Mouse (Mus musculus) embryo, embryonic 10 days (tissue): ENCODE measurements around the gene Fanca.
A peak's percentile ranks its signal among the peaks of the same experiment; 100 is the strongest.

ENCODE experiments used
- DNase-seq: peaks from one replicate; pipeline ENCODE4 v3.0.0-alpha.2; 2015; ENCODE audit warnings: low spot score

The Fanca gene

DNA sequence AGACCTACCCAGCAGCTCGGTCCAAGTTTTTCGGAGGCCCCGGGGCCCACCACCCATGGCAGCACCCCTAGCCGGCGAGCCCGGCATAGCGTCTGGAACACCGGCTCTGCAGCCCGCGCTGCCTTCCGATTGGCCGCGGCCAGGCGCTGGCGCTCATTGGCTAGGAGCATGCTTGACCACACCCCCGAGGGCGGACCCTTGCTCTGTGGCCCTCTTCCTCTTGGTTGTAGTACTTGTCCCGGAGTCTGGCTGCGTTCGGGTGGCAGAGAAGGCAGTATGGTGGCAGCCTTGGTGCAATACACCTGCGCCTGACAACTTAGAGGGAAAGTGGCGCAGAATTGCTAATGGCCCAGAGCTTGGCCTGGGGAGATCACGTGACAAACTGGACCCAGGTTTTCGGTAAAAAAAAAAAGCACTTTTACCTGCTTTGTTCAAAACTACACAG, at the start of gene Fanca:
TSS of gene Fanca (minus strand) at position 110 of the 445 bp plus-strand sequence.
- DNase-seq: peak; percentile 97

DNA sequence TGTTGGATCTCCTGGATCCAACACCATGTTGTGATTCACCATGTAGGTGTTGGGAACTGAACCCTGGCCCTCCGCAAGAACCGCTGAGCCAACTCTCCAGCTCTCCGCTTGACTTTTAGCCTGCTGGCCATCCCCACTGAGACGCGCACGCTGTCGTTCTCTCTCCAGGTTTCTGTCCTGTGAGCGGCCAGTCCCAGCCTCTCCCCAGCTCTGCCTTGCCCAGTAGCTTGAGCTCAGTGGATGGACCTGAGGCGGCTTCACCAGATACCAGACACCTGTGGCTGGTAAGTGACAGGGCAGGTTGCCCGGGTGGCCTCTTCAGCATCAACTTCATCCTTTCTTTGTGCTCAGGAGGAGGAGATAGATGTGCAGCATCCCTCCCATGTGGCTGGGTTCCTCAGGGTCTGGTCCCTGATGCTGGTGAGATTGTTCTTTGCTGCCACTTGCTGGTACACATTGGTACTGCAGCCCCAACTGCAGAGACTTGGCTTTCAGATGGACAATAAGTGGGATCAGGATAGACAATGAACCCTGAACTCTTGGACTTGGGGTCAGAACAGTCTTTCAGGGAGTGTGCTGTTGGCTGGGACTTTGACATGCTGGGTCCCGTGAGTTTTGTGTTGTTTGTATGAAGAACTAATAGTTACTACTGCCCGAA, 42.8 kb upstream of the Fanca start:
- peak; percentile 91 for DNase-seq

DNA sequence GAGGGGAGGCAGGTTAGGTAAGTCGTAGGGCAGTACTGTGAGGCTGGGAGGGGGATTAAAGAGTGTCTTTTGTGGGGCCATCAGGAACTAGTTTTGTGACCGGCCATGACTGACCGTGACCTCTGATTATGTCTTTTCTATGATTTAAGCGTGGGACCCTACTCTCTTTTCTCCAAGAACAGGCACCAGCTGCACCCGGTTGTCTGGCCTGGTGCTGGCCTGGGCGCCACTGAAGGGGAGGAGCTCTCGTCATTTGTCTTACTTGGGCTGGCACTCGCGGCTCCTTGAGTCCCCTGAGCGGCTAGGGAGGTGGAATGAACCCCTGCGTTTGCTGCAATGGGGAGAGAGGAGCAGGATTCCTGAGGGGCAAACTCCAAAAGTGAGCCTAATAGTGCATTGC, 34.8 kb upstream of the Fanca start:
- DNase-seq: no peak

DNA sequence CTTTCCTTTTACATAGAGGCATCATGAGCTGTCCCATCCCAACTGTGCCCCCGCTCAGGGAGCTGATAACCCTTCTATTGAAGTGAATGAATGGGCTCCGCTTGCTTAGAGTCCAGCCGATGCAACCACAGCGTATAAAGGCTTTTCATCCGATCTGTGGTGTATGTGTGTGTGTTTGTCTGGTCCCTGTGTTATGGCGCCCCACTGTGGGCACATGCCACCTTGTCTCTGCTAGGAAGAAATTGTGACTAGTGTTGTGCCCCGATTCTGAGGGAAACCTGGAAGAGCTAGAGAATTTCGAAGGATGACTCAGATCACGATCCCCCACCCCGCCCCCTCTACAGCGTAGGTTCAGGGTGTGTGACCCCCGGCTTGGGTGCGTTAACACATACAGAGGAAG, 34.4 kb upstream of the Fanca start:
- peak; percentile 69 for DNase-seq

DNA sequence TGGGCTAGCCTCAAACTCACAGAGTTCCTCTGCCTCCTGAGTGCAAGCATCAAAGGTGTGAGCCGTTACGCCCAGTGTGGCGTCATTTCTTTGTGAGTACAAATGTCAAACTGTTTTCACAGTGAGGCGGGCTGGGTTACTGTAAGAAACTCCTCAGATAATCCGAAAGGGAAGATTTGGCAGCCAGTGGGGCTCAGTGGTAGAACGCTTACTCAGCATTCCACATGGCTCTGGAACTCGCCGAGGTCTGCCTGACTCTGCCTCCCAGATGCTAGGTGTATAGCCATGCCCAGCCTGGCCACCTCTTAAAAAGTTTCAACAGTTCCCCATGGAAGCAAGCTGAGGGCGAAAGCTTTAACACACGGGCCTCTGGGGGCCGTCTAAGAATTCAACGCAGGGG, 33.7 kb upstream of the Fanca start:
- DNase-seq: no peak

DNA sequence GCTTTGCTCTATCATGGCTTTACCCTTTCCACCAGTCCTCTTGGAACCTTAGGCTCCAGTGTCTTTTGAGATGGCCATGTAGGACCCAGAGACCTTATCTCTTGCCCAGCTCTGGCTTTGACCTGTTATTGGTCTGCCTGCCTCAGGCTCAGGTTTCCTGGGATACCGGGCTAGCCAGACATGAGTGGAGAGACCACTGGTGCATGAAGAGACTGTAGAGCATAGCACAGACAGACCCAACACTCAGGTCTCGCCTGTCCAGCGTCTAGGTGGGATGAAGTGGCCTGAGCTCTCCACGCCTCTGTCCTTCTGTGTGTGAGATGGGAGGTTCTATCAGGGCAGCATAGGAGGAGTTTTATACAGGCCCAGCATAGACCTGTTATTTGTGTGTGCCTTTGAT, 30.7 kb upstream of the Fanca start:
- DNase-seq: no peak

DNA sequence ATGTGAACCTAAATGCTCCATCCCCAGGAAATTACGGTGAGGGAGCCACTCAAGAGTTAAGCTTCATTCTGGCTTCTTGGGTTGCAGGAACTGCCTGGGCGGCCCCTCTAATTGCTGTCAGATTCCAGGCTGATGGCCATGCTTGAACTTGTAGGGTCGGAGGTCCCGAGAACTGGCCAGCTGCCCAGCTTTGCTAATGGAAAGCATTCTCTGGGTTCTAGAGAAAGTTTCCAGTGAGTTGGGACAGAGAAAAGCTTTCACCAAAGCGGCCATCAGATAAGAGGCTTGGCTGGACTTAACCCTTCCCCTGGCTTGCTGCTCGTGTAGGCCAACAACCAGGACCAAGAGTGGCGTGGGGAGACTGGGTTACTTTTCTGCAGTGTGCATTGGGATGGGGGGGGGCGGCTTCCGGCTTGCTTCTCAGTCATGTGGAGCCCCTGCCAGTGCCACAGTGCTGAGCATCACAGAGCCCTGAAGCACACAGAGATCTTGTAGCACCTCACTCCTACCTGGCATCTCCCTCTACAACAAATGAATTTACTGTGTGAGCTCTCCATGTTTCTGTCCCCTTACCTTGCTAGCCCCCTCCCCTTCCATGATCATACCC, 30.0 kb upstream of the Fanca start:
- DNase-seq: peak; percentile 55

DNA sequence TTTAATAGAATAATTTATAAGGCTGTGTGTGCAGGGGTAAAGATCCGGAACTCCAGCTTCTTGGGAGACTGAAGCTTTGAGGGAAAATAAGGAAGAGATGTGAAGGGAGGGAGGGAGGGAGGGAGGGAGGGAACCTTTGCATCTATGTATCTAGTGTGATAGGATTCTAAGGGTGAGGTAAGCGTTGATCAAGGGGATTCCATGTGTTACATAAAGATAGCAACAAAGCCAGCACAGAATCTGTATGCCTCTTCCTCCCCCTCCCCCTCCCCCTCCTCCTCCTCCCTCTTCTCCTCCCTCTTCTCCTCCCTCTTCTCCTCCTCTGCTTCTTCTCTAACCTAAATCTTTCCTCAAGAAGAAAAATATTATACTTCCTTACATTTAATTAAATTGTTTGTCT, 28.9 kb upstream of the Fanca start:
- DNase-seq: no peak

DNA sequence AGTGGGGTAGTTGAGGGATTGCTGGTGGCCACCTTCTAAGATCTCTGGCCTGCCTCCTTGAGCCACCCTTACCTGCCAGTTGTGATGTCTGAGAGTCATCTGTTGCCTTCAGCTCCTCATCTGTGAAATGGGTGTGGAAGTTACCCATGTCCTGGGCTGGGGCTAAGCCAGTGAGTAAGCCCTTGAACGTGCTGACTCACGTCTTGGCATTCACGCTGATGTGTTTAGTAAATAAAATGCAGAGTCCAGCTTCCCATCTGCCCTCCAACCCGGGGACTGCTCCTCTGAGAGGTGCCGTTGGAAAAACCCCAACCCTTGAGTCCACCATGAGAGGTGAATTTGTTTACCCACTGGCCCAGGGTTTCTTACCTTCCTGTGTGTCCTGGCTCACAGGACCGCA, 27.5 kb upstream of the Fanca start:
- DNase-seq: no peak

DNA sequence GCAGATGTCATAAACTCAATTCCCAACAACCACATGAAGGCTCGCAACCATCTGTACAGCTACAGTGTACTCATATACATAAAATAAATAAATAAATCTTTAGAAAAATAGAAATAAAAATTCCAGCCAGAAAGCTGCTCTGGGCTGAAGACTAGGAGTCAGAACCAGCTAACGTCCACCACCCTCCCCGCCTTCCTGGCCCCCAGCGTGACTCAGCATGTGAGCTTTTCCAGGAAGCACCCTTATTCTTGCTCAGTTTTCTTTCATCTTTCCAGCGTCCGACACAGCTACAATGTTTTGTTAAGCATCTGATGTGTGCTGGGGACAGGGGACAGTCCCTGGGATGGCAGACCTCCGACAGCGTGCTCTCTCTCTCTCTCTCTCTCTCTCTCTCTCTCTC, 26.8 kb upstream of the Fanca start:
- no peak for DNase-seq

DNA sequence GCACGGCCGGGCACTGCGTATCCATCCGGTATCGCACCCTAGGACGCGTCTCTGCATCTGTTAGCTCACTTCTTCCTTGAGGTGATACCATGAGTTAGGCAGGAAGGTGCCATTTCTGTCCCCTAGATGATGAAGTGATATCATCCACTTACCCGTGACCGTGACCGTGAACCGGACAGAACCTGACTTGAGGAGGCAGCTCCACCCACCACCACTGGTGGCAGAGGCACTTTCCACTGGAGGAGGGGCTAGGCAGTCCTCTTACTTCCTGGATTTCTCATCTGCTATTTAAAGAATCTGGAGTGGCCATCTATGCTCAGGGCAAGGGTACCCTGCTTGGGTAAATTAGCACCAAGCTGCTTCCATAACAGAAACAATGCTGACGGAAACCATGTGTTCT, 25.0 kb upstream of the Fanca start:
- DNase-seq: no peak

DNA sequence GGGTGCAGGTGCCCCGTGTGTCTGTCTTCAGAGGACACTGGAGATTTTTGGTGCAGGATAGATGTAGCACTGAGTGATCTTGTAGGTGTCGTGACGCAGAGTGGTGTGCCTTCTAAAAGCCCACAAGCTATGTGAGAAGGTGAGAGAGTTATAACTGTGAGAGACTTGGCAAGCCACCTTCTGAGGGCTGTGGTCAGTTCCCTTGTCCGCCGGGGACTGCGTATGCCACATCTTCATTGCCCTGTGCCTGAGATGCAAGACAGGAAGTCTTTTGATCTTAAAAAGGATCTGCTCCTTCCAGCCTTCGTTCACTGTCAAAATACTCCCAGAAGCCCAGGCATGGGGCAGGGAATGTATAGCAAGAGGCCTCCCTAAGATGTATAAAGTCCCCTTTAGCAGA, 24.5 kb upstream of the Fanca start:
- DNase-seq: no peak

DNA sequence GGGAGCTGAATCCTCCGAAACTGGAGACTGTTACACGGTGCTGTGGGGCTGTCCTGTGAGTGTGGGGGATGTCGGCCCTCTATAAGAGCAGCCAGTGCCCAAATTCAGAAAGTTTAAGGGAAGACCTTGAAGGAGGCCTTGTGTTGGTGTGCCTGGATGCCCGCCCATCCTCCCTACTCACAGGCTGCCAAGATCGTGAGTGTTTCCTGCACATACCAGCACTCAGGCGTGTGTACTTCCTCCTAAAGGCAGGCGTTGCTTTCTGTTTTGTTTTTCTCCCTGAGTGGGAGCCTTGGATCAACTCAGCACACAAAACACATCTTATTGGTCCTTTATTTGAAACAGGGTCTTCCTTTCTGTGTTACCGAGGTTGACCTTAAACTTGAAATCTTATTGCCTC, 23.9 kb upstream of the Fanca start:
- DNase-seq: no peak

DNA sequence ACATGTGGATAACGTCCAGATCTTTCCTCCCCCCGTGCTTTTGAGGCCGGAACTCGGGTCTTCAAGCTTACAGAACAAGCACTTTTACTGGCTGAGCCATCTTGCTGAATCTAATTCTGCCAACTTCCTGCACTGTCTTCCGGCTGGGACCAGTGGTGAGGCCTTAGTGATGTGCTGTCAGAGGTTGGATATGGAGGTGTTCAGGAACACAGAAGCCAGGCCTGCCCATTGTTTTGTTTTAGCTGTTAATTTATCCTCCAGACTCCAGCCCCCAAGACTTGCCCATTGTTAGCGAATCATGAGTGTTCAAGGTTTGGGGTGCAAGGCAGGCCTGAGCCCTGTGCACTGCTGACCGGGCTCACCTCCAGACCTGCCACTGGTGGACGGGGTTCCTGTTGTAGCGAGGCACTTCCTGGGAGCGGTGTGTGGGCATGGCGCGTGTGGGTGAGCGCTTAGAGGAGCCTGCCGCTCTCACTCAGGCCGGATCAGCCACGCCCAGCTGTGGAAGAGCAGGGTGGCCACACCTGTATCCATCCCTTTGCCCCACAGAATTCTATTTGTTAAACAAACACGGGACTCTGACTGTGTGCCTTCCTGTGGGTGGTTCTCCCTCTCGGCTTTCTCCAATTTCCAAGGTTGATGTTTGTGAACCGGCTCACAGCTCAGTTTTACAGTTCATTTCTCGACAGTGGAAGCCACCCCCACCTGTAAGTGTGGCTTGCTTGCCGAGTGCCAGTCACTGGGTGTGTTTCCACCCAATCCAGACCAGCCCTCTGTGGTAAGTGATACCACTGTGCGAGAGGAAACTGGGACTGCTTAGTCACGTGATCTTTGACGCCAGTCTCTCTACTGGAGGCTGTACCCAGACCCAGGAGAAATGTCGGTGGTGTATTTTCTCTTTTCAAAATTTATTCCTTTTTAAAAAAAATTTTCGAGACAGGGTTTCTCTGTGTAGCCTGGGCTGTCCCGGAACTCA, 23.0 kb upstream of the Fanca start:
- DNase-seq: no peak

DNA sequence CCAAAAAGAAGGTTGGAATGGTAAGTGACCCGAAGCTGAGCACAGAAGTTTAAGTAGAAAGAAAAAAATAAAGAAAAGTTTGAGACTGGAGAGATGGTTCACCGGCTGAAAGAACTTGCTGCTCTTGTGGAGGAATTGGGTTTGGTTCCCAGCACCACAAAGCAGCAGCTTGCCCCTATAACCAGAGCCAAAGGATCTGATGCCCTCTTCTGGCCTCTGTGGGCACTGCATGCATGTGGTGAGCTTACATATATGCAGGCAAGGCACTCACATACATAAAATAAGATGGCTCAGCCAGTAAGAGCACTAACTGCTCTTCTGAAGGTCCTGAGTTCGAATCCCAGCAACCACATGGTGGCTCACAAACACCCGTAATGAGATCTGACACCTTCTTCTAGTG, 21.7 kb upstream of the Fanca start:
- no peak for DNase-seq

DNA sequence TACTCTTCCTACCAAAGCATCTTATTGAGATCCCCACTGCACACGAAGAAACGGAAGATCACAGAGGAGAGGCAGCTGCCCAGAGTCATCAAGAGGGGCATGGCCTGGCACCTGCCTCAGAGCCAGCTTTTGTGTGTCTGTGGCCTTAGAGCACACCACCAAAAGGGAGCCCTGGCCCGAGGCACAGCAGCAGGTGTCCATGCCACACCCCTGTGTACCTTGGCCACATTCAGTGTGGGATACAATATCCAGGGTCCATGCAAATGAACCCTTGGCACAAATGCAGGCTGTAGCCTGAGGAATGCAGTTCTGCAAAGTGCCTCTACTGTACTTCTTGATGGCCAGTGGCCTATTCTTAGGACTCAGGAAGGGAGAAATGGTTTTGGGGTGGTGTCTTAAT, 19.1 kb upstream of the Fanca start:
- no peak for DNase-seq

DNA sequence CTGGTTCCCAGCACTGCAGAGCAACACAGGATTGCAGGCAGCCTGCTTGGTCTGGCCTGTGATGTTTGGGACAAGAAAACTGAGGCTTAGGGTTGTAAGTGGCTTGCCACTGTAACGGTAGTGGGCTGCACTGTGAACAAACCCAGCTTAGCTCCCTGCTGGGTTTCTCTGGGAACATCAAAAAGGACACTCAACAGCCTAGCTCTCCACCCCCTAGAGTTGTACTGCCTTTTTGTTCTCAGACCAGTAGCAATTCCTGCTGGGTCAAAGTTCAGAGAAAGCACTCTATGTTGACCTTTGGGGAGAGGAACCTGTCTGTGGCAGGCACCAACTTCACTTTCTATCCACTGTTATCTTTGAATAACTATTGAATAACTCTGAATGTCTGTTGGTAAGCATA, 16.1 kb upstream of the Fanca start:
- no peak for DNase-seq

DNA sequence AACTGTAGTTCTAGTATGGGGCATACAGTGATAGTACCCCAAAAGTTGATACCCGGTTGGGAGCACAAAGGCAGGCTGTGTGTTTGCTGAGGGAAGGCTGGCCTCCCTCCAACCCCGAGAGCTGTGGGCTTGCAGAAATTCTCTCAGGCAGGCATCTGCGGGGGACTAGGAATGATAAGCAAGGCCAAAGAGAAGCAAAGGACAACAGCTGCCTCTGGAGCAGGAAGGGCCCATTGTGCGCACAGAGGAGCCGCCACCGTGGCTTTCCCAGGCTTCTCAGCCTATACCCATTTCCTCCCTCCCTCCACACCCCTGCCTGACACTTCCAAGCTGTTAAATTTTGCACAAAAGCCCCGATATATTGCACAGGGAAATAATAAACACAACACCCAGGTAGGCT, 15.5 kb upstream of the Fanca start:
- DNase-seq: no peak

DNA sequence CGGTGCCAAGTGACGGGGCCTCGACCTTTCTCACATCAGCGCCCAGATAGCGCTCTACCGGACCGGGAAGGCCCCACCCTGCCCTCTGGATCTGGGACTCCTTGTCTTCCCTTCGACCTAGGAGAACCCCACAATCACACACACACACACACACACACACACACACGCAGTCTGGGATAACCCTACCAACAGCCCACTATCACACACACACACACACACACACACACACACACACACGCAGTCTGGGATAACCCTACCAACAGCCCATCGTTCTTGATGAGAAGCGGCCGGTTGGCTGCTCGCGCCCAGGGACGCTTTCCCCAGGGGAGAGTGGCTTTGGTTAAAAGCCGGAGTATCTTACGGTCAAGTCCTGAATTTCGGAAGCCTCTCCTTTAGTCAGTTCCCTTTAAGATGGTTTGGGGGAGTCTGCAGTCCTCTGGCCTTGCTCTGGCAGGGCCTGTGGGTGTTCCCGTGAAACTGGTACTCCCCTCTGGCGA, 14.8 kb upstream of the Fanca start:
- DNase-seq: no peak

DNA sequence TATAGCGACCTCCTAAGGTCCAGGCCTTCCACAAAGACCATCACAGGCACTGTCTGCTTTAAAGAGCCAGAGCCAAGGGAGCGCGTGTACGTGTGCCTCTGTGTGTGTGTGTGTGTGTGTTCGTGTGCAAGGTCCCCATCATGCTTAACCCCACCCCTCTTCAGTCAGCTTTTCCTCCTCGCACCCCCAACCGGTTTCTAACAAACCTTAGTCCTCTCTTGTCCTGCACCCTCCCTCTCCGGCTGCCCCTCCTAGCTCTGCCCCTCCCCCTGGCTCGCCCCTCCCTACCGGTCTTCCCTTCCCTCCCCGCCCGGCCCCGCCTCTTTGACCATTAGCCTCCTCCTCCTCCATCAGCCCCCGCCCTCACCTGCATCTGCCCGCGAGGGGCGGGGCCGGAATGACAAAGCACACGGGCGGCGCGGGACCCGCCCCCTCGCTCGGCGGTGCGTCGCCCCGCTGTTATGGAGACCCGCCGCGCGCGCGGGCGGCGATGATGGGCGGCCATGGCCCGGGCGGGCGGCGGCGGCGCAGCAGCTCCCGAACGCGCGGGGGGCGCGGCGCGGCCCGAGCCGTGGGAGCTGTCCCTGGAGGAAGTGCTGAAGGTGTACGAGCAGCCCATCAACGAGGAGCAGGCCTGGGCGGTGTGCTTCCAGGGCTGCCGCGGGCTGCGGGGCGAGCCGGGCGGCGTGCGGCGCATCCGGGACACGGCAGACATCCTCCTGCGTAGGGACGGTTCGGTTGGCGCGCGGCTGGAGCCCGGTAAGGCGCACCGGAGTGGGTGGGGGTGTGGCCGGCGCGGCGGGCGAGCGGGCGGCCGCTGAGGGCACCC, 14.1 kb upstream of the Fanca start, which contains the start of gene Spire2:
TSS of gene Spire2 (plus strand) at position 452 of the 829 bp plus-strand sequence.
- DNase-seq: peak; percentile 86

DNA sequence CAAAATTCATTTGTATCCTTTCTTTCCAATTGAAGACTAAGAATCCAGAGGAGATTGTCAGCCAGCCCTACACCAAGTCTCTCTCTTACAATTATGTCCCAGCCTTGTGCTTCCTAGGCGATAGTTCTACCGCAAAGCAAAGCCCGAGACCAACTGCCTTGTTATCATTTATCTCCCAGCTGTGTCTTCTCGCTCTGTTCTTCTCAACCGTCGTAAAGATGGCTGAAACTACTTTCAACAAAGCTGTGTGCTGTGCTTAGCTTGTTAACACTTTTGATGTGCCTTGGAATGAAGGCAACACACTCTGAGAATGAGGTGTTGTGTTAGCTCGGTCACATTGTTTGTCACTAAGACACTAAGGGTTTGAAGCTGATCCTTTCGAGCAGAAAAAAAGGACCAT, 13.4 kb upstream of the Fanca start:
- DNase-seq: no peak

DNA sequence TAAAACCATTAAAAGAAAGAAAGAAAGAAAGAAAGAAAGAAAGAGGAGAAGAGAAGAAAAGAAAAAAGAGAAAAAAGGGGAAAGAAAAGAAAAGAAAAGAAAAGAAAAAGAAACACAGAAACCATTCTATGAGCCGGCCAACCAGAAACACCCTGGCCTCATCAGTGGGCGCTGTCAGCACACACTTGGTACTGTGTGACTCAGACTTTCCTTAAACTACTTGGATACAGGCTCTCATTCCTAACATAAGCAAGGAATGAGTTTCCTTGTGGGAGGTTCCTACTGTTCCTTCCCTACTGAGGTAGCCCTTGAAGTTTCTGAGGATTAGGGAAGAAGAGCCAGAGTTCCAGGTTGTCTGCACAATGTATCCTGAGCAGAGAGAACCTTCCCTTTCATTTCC, 12.9 kb upstream of the Fanca start:
- DNase-seq: no peak
